Mouse (Mus musculus) MEL (cell line): ENCODE results near the gene Gtsf2. TPM values are rescaled to one million over a fixed set of nuclear protein-coding genes. Genes with fewer than 3 reads are reported as not detected.

Experiments used
- DNase-seq: peaks from one replicate; pipeline ENCODE4 v3.0.0; 2011; ENCODE audit warnings: low read depth, low spot score
- H3K27ac ChIP-seq: 2 replicates; pipeline ENCODE4 v1.5.1; 2012; ENCODE audit warnings: low read depth, mild to moderate bottlenecking, control low read depth, low read length, moderate library complexity; ENCODE audit not compliant: control insufficient read depth
- H3K27me3 ChIP-seq, 2 experiments: fragments of 150-350 bp in 1 of 2; sonication (generic) in 1 of 2; 2 replicates each; pipeline ENCODE4 v1.6.1; 2012; ENCODE audit warnings: low read length in 2 of 2, mild to moderate bottlenecking in 2 of 2, improper control_type of control experiment in 1 of 2, moderate library complexity in 1 of 2; ENCODE audit not compliant: insufficient read depth in 2 of 2, control insufficient read depth in 1 of 2
- H3K36me3 ChIP-seq, 2 experiments: 2 replicates each; pipeline ENCODE4 v1.6.1; 2012 to 2014; ENCODE audit warnings: low read length in 2 of 2, improper control_type of control experiment in 1 of 2, inconsistent platforms in 1 of 2, mild to moderate bottlenecking in 1 of 2; ENCODE audit not compliant: insufficient read depth in 2 of 2, control insufficient read depth in 1 of 2
- H3K4me1 ChIP-seq, 2 experiments: fragments of 150-350 bp in 1 of 2; sonication (generic) in 1 of 2; 2 replicates each; pipeline ENCODE4 v1.6.1; 2012; ENCODE audit warnings: low read length in 2 of 2, improper control_type of control experiment in 1 of 2, mild to moderate bottlenecking in 1 of 2; ENCODE audit not compliant: insufficient read depth in 2 of 2, control insufficient read depth in 1 of 2
- H3K4me3 ChIP-seq, 2 experiments: fragments of 150-350 bp in 1 of 2; sonication (generic) in 1 of 2; 2 replicates each; pipeline ENCODE4 v1.5.1; 2012; ENCODE audit warnings: low read depth in 2 of 2, low read length in 2 of 2, mild to moderate bottlenecking in 2 of 2, moderate library complexity in 2 of 2, control low read depth in 1 of 2, improper control_type of control experiment in 1 of 2; ENCODE audit not compliant: control insufficient read depth in 1 of 2, insufficient read depth in 1 of 2
- H3K79me2 ChIP-seq: 2 replicates; pipeline ENCODE4 v1.6.1; 2012; ENCODE audit warnings: mild to moderate bottlenecking, low read length, moderate library complexity; ENCODE audit not compliant: control insufficient read depth, poor library complexity, insufficient read depth
- H3K9ac ChIP-seq: 2 replicates; pipeline ENCODE4 v1.6.1; 2012; ENCODE audit warnings: low read depth, mild to moderate bottlenecking, control low read depth, low read length, moderate library complexity; ENCODE audit not compliant: control insufficient read depth, poor library complexity, severe bottlenecking
- H3K9me3 ChIP-seq: fragments of 150-350 bp; sonication (generic); replicated peaks from 2 replicates; pipeline ENCODE4 v1.6.1; 2012; ENCODE audit warnings: mild to moderate bottlenecking, low read length, improper control_type of control experiment, moderate library complexity; ENCODE audit not compliant: insufficient read depth
- BHLHE40 ChIP-seq: IDR thresholded peaks from 2 replicates; pipeline ENCODE4 v1.6.1; 2012; ENCODE audit warnings: low read depth, mild to moderate bottlenecking, inconsistent platforms, low read length, improper control_type of control experiment, borderline replicate concordance
- CHD1 ChIP-seq: IDR thresholded peaks from 2 replicates; pipeline ENCODE4 v1.6.1; 2012; ENCODE audit warnings: low read depth, mild to moderate bottlenecking, inconsistent platforms, low read length, improper control_type of control experiment
- CHD2 ChIP-seq: IDR thresholded peaks from 2 replicates; pipeline ENCODE4 v1.6.1; 2011; ENCODE audit warnings: low read length, improper control_type of control experiment
- E2F4 ChIP-seq: IDR thresholded peaks from 2 replicates; pipeline ENCODE4 v1.6.1; 2011; ENCODE audit warnings: low read depth, low read length, improper control_type of control experiment, borderline replicate concordance
- EP300 ChIP-seq, 2 experiments: IDR thresholded peaks; 2 replicates each; pipeline ENCODE4 v1.6.1; 2011; ENCODE audit warnings: improper control_type of control experiment in 2 of 2, low read length in 2 of 2, low read depth in 1 of 2, mild to moderate bottlenecking in 1 of 2
- ETS1 ChIP-seq: IDR thresholded peaks from 2 replicates; pipeline ENCODE4 v1.6.1; 2012; ENCODE audit warnings: low read depth, mild to moderate bottlenecking, inconsistent platforms, low read length, improper control_type of control experiment, moderate library complexity
- GABPA ChIP-seq: IDR thresholded peaks from 2 replicates; pipeline ENCODE4 v1.6.1; 2012; ENCODE audit warnings: low read depth, mild to moderate bottlenecking, inconsistent platforms, low read length, improper control_type of control experiment, moderate library complexity
- MAX ChIP-seq: IDR thresholded peaks from 2 replicates; pipeline ENCODE4 v1.6.1; 2011; ENCODE audit warnings: low read length, improper control_type of control experiment
- MYB ChIP-seq: IDR thresholded peaks from 2 replicates; pipeline ENCODE4 v1.6.1; 2011; ENCODE audit warnings: mild to moderate bottlenecking, low read depth, low read length, improper control_type of control experiment
- NELFE ChIP-seq: IDR thresholded peaks from 2 replicates; pipeline ENCODE4 v1.6.1; 2011; ENCODE audit warnings: low read depth, low read length, improper control_type of control experiment
- NRF1 ChIP-seq: IDR thresholded peaks from 2 replicates; pipeline ENCODE4 v1.6.1; 2014; ENCODE audit warnings: low read depth, mild to moderate bottlenecking, inconsistent platforms, low read length, improper control_type of control experiment, moderate library complexity; ENCODE audit not compliant: poor library complexity, insufficient read depth, severe bottlenecking
- POLR2A ChIP-seq, 2 experiments: IDR thresholded peaks; 2 replicates each; pipeline ENCODE4 v1.6.1; 2011 to 2012; ENCODE audit warnings: low read length in 2 of 2, mild to moderate bottlenecking in 2 of 2, control low read depth in 1 of 2, improper control_type of control experiment in 1 of 2, low read depth in 1 of 2, moderate library complexity in 1 of 2; ENCODE audit not compliant: control insufficient read depth in 1 of 2, insufficient read depth in 1 of 2, poor library complexity in 1 of 2
- POLR2AphosphoS5 ChIP-seq: IDR thresholded peaks from 2 replicates; pipeline ENCODE4 v1.6.1; 2012; ENCODE audit warnings: low read depth, borderline replicate concordance, mild to moderate bottlenecking, inconsistent platforms, low read length, moderate library complexity, mixed read lengths
- RAD21 ChIP-seq: IDR thresholded peaks from 2 replicates; pipeline ENCODE4 v1.6.1; 2011; ENCODE audit warnings: mild to moderate bottlenecking, low read depth, low read length, improper control_type of control experiment
- RCOR1 ChIP-seq: IDR thresholded peaks from 2 replicates; pipeline ENCODE4 v1.6.1; 2012; ENCODE audit warnings: low read depth, mild to moderate bottlenecking, inconsistent platforms, low read length, improper control_type of control experiment
- SIN3A ChIP-seq: IDR thresholded peaks from 2 replicates; pipeline ENCODE4 v1.6.1; 2012; ENCODE audit warnings: low read length, improper control_type of control experiment, inconsistent platforms
- SMC3 ChIP-seq: IDR thresholded peaks from 2 replicates; pipeline ENCODE4 v1.6.1; 2011; ENCODE audit warnings: low read depth, low read length, improper control_type of control experiment
- UBTF ChIP-seq: IDR thresholded peaks from 2 replicates; pipeline ENCODE4 v1.6.1; 2012; ENCODE audit warnings: low read depth, mild to moderate bottlenecking, inconsistent platforms, low read length, improper control_type of control experiment, moderate library complexity, borderline replicate concordance; ENCODE audit not compliant: insufficient read depth
- USF1 ChIP-seq: IDR thresholded peaks from 2 replicates; pipeline ENCODE4 v1.6.1; 2014; ENCODE audit warnings: low read depth, mild to moderate bottlenecking, inconsistent platforms, low read length, improper control_type of control experiment, moderate library complexity
- ZC3H11A ChIP-seq: IDR thresholded peaks from 2 replicates; pipeline ENCODE4 v1.6.1; 2012; ENCODE audit warnings: low read depth, mild to moderate bottlenecking, inconsistent platforms, low read length, improper control_type of control experiment
- ZMIZ1 ChIP-seq: IDR thresholded peaks from 2 replicates; pipeline ENCODE4 v1.6.1; 2012; ENCODE audit warnings: low read depth, mild to moderate bottlenecking, inconsistent platforms, low read length, improper control_type of control experiment, moderate library complexity
- polyA plus RNA-seq, 2 experiments: library from polyadenylated mRNA; stranded (reverse) in 1 of 2; unstranded in 1 of 2; fragments of >175 nt in 1 of 2; fragments of >200 nt in 1 of 2; gene quantifications; 2 replicates each; pipeline versions ENCODE4 v1.2.1 to v1.2.4; 2012; ENCODE audit warnings: low replicate concordance in 2 of 2, low read depth in 1 of 2; ENCODE audit not compliant: insufficient read length in 2 of 2, insufficient read depth in 1 of 2, missing spikeins in 1 of 2
- total RNA-seq: library from RNA; depleted of rRNA; stranded (reverse); fragments of 300-350 nt; gene quantifications from 2 replicates; pipeline ENCODE4 v1.2.3, GENCODE M21; 2012

Gtsf2 gene
- total and polyA plus RNA-seq, 3 experiments, result not detected

DNA sequence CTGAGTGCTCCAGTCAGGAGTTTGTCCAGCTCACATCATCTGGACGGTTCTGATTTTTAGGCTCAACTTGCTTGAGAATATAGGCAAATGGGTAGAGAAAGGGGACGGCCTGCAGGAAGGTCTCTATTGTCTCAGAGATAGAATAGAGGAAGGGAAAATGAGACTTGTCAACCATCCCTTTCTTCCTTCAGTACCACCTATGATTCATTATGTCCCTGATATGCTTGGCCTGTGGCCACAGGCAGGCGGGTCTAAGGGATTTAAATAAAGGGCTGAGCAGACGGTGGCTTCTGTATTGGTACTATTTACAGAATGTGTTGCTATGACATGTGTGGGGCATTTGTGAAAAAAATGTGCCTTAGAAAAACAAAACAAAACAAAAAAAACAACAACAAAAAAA is 40.1 kb upstream of the Gtsf2 start:
- DNase-seq, result no peak
- Histone ChIP-seq H3K4me1 (no peaks in the 10 kb centered on the region), H3K79me2 (no peaks in the 10 kb centered on the region), H3K4me3 (no peak overlapping the region), H3K27ac (no peak overlapping the region), H3K27me3 (no peaks in the 10 kb centered on the region), H3K9me3 (no peaks in the 10 kb centered on the region), H3K36me3 (no peaks in the 10 kb centered on the region; a peak in 1 of 4 replicates), H3K9ac (no peak overlapping the region)
- TF ChIP-seq ZMIZ1 (no peak), RCOR1 (no peak), UBTF (no peak), POLR2A (IDR thresholded peaks at IDR 0.05; ENCODE audit: control insufficient read depth in 1 of 2, insufficient read depth in 1 of 2, low read depth in 1 of 2, low read length in 2 of 2, poor library complexity in 1 of 2) (no peak), RAD21 (no peak), POLR2AphosphoS5 (no peak), ETS1 (no peak), SIN3A (no peak), E2F4 (no peak), CHD1 (no peak), ZC3H11A (no peak), MYB (no peak), BHLHE40 (no peak), EP300 (IDR thresholded peaks at IDR 0.05; ENCODE audit: low read depth in 1 of 2, low read length in 2 of 2) (no peak), USF1 (no peak), SMC3 (no peak), NELFE (no peak), GABPA (no peak), CHD2 (no peak)

DNA sequence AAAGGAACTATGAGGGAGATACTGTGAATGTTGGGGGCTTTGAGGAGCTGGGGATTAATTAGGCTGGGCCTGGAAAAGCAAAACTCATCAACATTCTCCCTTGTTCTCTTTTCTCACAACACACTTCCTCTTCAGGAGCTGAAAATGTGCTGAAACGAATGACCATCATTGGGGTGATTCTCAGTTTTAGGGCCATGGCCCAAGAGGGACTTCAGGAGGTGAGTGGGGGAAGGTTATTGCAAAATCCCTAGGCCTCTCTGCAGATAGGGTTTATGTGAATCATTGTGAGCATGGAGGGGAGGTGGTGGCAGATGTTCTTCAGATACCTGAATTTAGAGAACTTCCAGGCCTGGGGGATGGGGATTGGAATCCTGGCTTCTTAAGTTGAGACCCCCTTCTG is 38.4 kb upstream of the Gtsf2 start:
- no peaks in the 10 kb centered on the region for H3K27me3 ChIP-seq
- TF ChIP-seq CHD1 (no peak), NRF1 (no peak), MAX (no peak), RCOR1 (no peak)
- TF ChIP-seq, all 39 proteins: peak for 0
- Histone ChIP-seq H3K27ac (no peak overlapping the region), H3K4me3 (no peak overlapping the region), H3K79me2 (no peaks in the 10 kb centered on the region), H3K9ac (no peak overlapping the region), H3K4me1 (no peaks in the 10 kb centered on the region), H3K9me3 (no peaks in the 10 kb centered on the region), H3K36me3 (no peaks in the 10 kb centered on the region; a peak in 1 of 4 replicates)
- DNase-seq, result no peak
